Mouse (Mus musculus): ENCODE measurements at regions not wholly inside any gene's neighbourhood (a gene's known extent, or its start where the extent isn't known, plus 50 kb on each side); places are given as distances from the start of the nearest gene placed in this dataset.

- no peak for DNase-seq (ENCODE audit: low spot score in 2 of 2)
These were observed 515.6 kb downstream of the Gja1 start for GRCm38 (mm10) chr10:56892666-56893209.

GRCm38 (mm10) chr10:56893210-56893705, 516.1 kb downstream of the Gja1 start:
- no peak for DNase-seq (ENCODE audit: low spot score in 2 of 2)

- DNase-seq (ENCODE audit: low spot score in 2 of 2), result no peak
These were observed 522.6 kb downstream of the Gja1 start for GRCm38 (mm10) chr10:56899640-56900274.

GRCm38 (mm10) chr10:56900914-56901313, 523.8 kb downstream of the Gja1 start:
- no peak for DNase-seq (ENCODE audit: low spot score in 2 of 2)

GRCm38 (mm10) chr10:56912711-56913110, 535.6 kb downstream of the Gja1 start:
- DNase-seq (ENCODE audit: low spot score in 2 of 2), result no peak

GRCm38 (mm10) chr10:56914103-56914502, 537.0 kb downstream of the Gja1 start:
- no peak for DNase-seq (ENCODE audit: low spot score in 2 of 2)

GRCm38 (mm10) chr10:56918412-56918811, 541.3 kb downstream of the Gja1 start:
- DNase-seq (ENCODE audit: low spot score in 2 of 2), result no peak

- DNase-seq (ENCODE audit: low spot score in 2 of 2), result peak; percentile 63 to 65
These were observed 543.9 kb downstream of the Gja1 start for GRCm38 (mm10) chr10:56920711-56921672.

GRCm38 (mm10) chr10:56935174-56935573, 551.0 kb upstream of the Hsf2 start:
- no peak for DNase-seq (ENCODE audit: low spot score in 2 of 2)

- DNase-seq (ENCODE audit: low spot score in 2 of 2), result no peak
These were observed 544.2 kb upstream of the Hsf2 start for GRCm38 (mm10) chr10:56941972-56942371.

- no peak for DNase-seq (ENCODE audit: low spot score in 2 of 2)
These were observed 541.6 kb upstream of the Hsf2 start for GRCm38 (mm10) chr10:56944434-56945145.

GRCm38 (mm10) chr10:56956728-56957127, 529.5 kb upstream of the Hsf2 start:
- no peak for DNase-seq (ENCODE audit: low spot score in 2 of 2)

GRCm38 (mm10) chr10:56962096-56962807, 523.9 kb upstream of the Hsf2 start:
- DNase-seq (ENCODE audit: low spot score in 2 of 2), result no peak

GRCm38 (mm10) chr10:56963215-56963614, 523.0 kb upstream of the Hsf2 start:
- peak in 1 of 2 experiments; percentile 22 for DNase-seq (ENCODE audit: low spot score in 2 of 2)

- DNase-seq (ENCODE audit: low spot score in 2 of 2), result no peak
These were observed 517.3 kb upstream of the Hsf2 start for GRCm38 (mm10) chr10:56968913-56969312.

GRCm38 (mm10) chr10:56974812-56975211, 511.4 kb upstream of the Hsf2 start:
- no peak for DNase-seq (ENCODE audit: low spot score in 2 of 2)

- no peak for DNase-seq (ENCODE audit: low spot score in 2 of 2)
These were observed 506.6 kb upstream of the Hsf2 start for GRCm38 (mm10) chr10:56979601-56980000.

GRCm38 (mm10) chr10:56980821-56981220, 505.4 kb upstream of the Hsf2 start:
- peak; percentile 81 to 84 for DNase-seq (ENCODE audit: low spot score in 2 of 2)

GRCm38 (mm10) chr10:56982526-56983190, 503.5 kb upstream of the Hsf2 start:
- no peak for DNase-seq (ENCODE audit: low spot score in 2 of 2)

GRCm38 (mm10) chr10:56994969-56995368, 491.2 kb upstream of the Hsf2 start:
- DNase-seq (ENCODE audit: low spot score in 2 of 2), result no peak
